Mouse (Mus musculus) small intestine, adult 10 weeks (tissue): ENCODE data around the gene Med12. TPM values are rescaled to one million over a fixed set of nuclear protein-coding genes. Genes with fewer than 3 reads are reported as not detected.

Experiments
- polyA plus RNA-seq: library from polyadenylated mRNA; stranded (reverse); fragments of 350-450 nt; fragmentation: Illumina TruSeq; extraction: RNeasy Lipid Tissue Mini Kit (QIAGEN cat#74804); gene quantifications from one replicate; pipeline ENCODE4 v1.2.3, GENCODE M21; 2014; ENCODE audit warnings: low replicate concordance

Gene Med12
- polyA plus RNA-seq = 2.1 TPM

GRCm38 (mm10) chrX:101273875-101274738 is at the start of gene Med12:
Gene Med12 (plus strand): TSS chrX:101274030.

GRCm38 (mm10) chrX:101253952-101254729 is 19.7 kb upstream of the Med12 start, which contains the start of gene Foxo4:
Gene Foxo4 (plus strand): TSS chrX:101254528.

GRCm38 (mm10) chrX:101263892-101264291 is 9.9 kb upstream of the Med12 start, which contains the start of gene Gm614:
Gene Gm614 (minus strand): TSS chrX:101263992.

GRCm38 (mm10) chrX:101268025-101268754 is 5.6 kb upstream of the Med12 start, which contains the start of gene Il2rg:
Gene Il2rg (minus strand): TSS chrX:101268255.

GRCm38 (mm10) chrX:101268755-101269124 is 5.1 kb upstream of the Med12 start, which contains the start of gene Gm20489:
Gene Gm20489 (minus strand): TSS chrX:101269023.

DNA sequence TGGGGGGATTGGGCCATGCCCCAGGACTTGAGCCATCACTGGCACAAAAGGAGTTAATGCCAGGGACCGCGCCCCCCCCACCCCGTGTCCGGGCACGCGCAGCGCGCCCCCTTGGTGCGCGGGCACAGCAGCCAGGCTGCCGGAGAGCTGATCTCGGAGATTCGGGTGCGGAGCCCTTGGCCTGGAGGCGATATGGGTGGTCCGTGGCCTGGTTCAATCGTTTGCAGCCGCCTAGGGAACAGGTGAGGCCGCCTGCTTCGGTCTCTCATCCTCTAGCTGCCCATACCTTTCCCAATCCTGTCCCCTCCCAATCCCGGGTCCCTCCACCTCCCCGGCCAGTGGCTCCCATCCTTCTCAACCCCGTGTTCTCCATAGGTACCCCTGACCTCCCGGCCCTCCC is 25.2 kb downstream of the Med12 start, which contains the start of gene Nlgn3:
TSS of gene Nlgn3 (plus strand) at position 114 of the 400 bp plus-strand sequence.

Other genes with a start within 250 kb of the Med12 start
- gene Tex11, start 214.4 kb upstream of the Med12 start, polyA plus RNA-seq = not detected
- 0.67 TPM for gene Slc7a3, start 188.0 kb upstream of the Med12 start, polyA plus RNA-seq
- gene Snx12, start 51.5 kb upstream of the Med12 start, polyA plus RNA-seq = 18.7 TPM
- gene Foxo4, start 19.5 kb upstream of the Med12 start, polyA plus RNA-seq = 12.4 TPM
- gene Gm614, start 10.0 kb upstream of the Med12 start, polyA plus RNA-seq = not detected
- gene Il2rg, start 5.8 kb upstream of the Med12 start, polyA plus RNA-seq = 31.2 TPM
- gene Gm20489, start 5.0 kb upstream of the Med12 start, polyA plus RNA-seq = 0.52 TPM
- 0.19 TPM for gene Nlgn3, start 25.1 kb downstream of the Med12 start, polyA plus RNA-seq
- 4.8 TPM for gene Gjb1, start 102.3 kb downstream of the Med12 start, polyA plus RNA-seq
- 12.4 TPM for gene Zmym3, start 146.8 kb downstream of the Med12 start, polyA plus RNA-seq
- 262 TPM for gene Nono, start 155.3 kb downstream of the Med12 start, polyA plus RNA-seq
- 0.97 TPM for gene Itgb1bp2, start 175.1 kb downstream of the Med12 start, polyA plus RNA-seq